Mouse (Mus musculus) liver, embryonic 14.5 days (tissue): ENCODE measurements around the gene Klhl34. TPM values are rescaled to one million over a fixed set of nuclear protein-coding genes. Genes with fewer than 3 reads are reported as not detected.

Source experiments
- ATAC-seq: fragments of 200-750 bp; cut with Nextera tagmentation; 2 replicates; pipeline ENCODE4 v1.8.0; 2017; ENCODE audit warnings: moderate number of reproducible peaks, mild to moderate bottlenecking, moderate library complexity; ENCODE audit not compliant: insufficient read depth
- DNase-seq, 3 experiments: peaks; one replicate each; pipeline ENCODE4 v3.0.0-alpha.2; 2012 to 2013; ENCODE audit warnings: low read depth in 3 of 3, low spot score in 3 of 3
- H3K27ac ChIP-seq: fragments of 300-500 bp; sonication (generic); 2 replicates; pipeline ENCODE4 v1.5.1; 2014; ENCODE audit warnings: moderate library complexity, mild to moderate bottlenecking, control low read depth, inconsistent platforms
- H3K27me3 ChIP-seq: fragments of 300-500 bp; sonication (generic); 2 replicates; pipeline ENCODE4 v1.6.1; 2014; ENCODE audit warnings: mild to moderate bottlenecking, low read length, moderate library complexity; ENCODE audit not compliant: control insufficient read depth, insufficient read depth
- H3K36me3 ChIP-seq: fragments of 300-500 bp; sonication (generic); replicated peaks from 2 replicates; pipeline ENCODE4 v1.6.1; 2014; ENCODE audit warnings: low read depth; ENCODE audit not compliant: control insufficient read depth, insufficient read depth
- H3K4me1 ChIP-seq, 2 experiments: fragments of 200-500 bp in 1 of 2; fragments of 300-500 bp in 1 of 2; sonication (generic) in 1 of 2; replicated peaks; 2 replicates each; pipeline ENCODE4 v1.6.1; 2012 to 2014; ENCODE audit warnings: antibody characterized with exemption in 1 of 2, inconsistent platforms in 1 of 2, low read length in 1 of 2; ENCODE audit not compliant: control insufficient read depth in 2 of 2, insufficient read depth in 2 of 2
- H3K4me2 ChIP-seq: fragments of 300-500 bp; sonication (generic); 2 replicates; pipeline ENCODE4 v1.6.1; 2014; ENCODE audit warnings: low read depth, mild to moderate bottlenecking, control low read depth, moderate library complexity
- H3K4me3 ChIP-seq, 2 experiments: fragments of 200-500 bp in 1 of 2; fragments of 300-500 bp in 1 of 2; sonication (generic) in 1 of 2; 2 replicates each; pipeline ENCODE4 v1.5.1; 2012 to 2014; ENCODE audit warnings: low read depth in 2 of 2, low read length in 2 of 2, mild to moderate bottlenecking in 2 of 2, control low read depth in 1 of 2, inconsistent platforms in 1 of 2, moderate library complexity in 1 of 2; ENCODE audit not compliant: insufficient read depth in 1 of 2
- H3K9ac ChIP-seq: fragments of 300-500 bp; sonication (generic); replicated peaks from 2 replicates; pipeline ENCODE4 v1.6.1; 2014; ENCODE audit warnings: mild to moderate bottlenecking, control low read depth, moderate library complexity
- H3K9me3 ChIP-seq: fragments of 300-500 bp; sonication (generic); 2 replicates; pipeline ENCODE4 v1.6.1; 2016; ENCODE audit warnings: low read length, mixed read lengths; ENCODE audit not compliant: control insufficient read depth
- CTCF ChIP-seq: IDR thresholded peaks from 2 replicates; pipeline ENCODE4 v1.5.1; 2016; ENCODE audit warnings: antibody characterized with exemption, low read depth, control low read depth
- EP300 ChIP-seq: IDR thresholded peaks from 2 replicates; pipeline ENCODE4 v1.6.1; 2016; ENCODE audit warnings: antibody characterized with exemption, low read depth
- WGBS: fragments of 180-500 bp; shearing (Covaris S2); extraction: QIAGEN DNeasy Blood & Tissue Kit; methylation state at CpG from one replicate; pipeline ENCODE4 v1.1.7; 2014; ENCODE audit not compliant: insufficient replicate concordance; 5-methylcytosine and 5-hydroxymethylcytosine counted together
- polyA plus RNA-seq, 2 experiments: library from polyadenylated mRNA; depleted of rRNA in 1 of 2; stranded (reverse) in 1 of 2; unstranded in 1 of 2; fragments of >200 nt; fragmentation: Nextera tagmentation in 1 of 2; extraction: Ambion mirVana in 1 of 2; gene quantifications; 2 replicates each; pipeline versions ENCODE4 v1.2.1 to v1.2.3; 2012 to 2014

Gene Klhl34
- polyA plus RNA-seq, 2 experiments = not detected

- H3K36me3 ChIP-seq = no peaks in the 10 kb centered on the region
- H3K27ac ChIP-seq = no peak overlapping the region
- ATAC-seq (no peak), DNase-seq (no peak)
- H3K4me3 ChIP-seq = no peak overlapping the region
- TF ChIP-seq EP300 (no peak), CTCF (no peak)
- H3K9me3 ChIP-seq = no peaks in the 10 kb centered on the region
- H3K9ac ChIP-seq = no peak overlapping the region
- no peak overlapping the region for H3K4me2 ChIP-seq
- H3K27me3 ChIP-seq = no peaks in the 10 kb centered on the region
- whole genome bisulfite sequencing = 58% methylated on average over 4 of the region's 4 CpGs
- no peaks in the 10 kb centered on the region for H3K4me1 ChIP-seq
These were observed 11.7 kb downstream of the Klhl34 start for GRCm38 (mm10) chrX:157829983-157830382.

Other genes starting within 250 kb of the Klhl34 start
- 0.25 and 0.54 TPM in 2 replicates for gene Yy2, start 249.4 kb upstream of the Klhl34 start, polyA plus RNA-seq (2012; rRNA removed)
- 0.93 and 1.0 TPM in 2 replicates for gene Yy2, start 249.4 kb upstream of the Klhl34 start, polyA plus RNA-seq (2014; fragmentation: Nextera tagmentation; extraction: Ambion mirVana)
- gene Mbtps2, start 219.7 kb upstream of the Klhl34 start, polyA plus RNA-seq (2012; rRNA removed) = 6.1 and 8.5 TPM in 2 replicates
- gene Mbtps2, start 219.7 kb upstream of the Klhl34 start, polyA plus RNA-seq (2014; fragmentation: Nextera tagmentation; extraction: Ambion mirVana) = 4.0 and 4.3 TPM in 2 replicates
- 0.05 TPM in 1 of 2 replicates, not detected in the other for gene Smpx, start 119.5 kb upstream of the Klhl34 start, polyA plus RNA-seq (2012; rRNA removed)
- gene Smpx, start 119.5 kb upstream of the Klhl34 start, polyA plus RNA-seq (2014; fragmentation: Nextera tagmentation; extraction: Ambion mirVana) = not detected in 2 replicates
- gene Cnksr2, start 224.9 kb downstream of the Klhl34 start, polyA plus RNA-seq (2012; rRNA removed) = 0.01 TPM in 2 replicates
- gene Cnksr2, start 224.9 kb downstream of the Klhl34 start, polyA plus RNA-seq (2014; fragmentation: Nextera tagmentation; extraction: Ambion mirVana) = not detected in 2 replicates